Mouse (Mus musculus): ENCODE results near the gene Lhx1. TPM values are rescaled to one million over a fixed set of nuclear protein-coding genes. Genes with fewer than 3 reads are reported as not detected.

The Lhx1 gene
- polyA plus RNA-seq, 1 experiment: 0.40 TPM

- DNase-seq (ENCODE audit: extremely low spot score in 1 of 2, low spot score in 1 of 2): peak in 1 of 2 experiments; percentile 25
These were observed 27.4 kb downstream of the Lhx1 start for GRCm38 (mm10) chr11:84497944-84498343.

DNA sequence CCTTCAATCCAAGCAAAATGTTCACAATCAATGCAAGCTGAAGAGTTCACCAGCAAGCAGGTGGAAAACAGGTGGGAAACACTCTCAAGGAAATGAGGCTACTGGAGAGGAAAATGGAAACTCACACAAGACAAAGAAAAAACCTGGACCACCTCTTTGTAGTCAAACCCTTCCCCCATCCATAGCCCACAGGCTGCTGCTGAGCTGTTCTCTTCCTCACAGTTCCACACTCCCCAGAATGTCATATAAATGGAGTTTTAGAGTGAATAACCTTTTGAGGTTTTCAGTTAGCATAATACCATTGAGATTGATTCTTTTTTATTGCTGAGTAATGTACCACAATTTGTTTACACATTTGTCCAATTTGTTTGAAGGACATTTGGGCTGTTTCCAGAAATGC is 28.4 kb downstream of the Lhx1 start:
- no peak for DNase-seq (ENCODE audit: extremely low spot score in 1 of 2, low spot score in 1 of 2)

- DNase-seq (ENCODE audit: extremely low spot score in 1 of 2, low spot score in 1 of 2): no peak
These were observed 29.6 kb downstream of the Lhx1 start for GRCm38 (mm10) chr11:84495774-84496173.

DNA sequence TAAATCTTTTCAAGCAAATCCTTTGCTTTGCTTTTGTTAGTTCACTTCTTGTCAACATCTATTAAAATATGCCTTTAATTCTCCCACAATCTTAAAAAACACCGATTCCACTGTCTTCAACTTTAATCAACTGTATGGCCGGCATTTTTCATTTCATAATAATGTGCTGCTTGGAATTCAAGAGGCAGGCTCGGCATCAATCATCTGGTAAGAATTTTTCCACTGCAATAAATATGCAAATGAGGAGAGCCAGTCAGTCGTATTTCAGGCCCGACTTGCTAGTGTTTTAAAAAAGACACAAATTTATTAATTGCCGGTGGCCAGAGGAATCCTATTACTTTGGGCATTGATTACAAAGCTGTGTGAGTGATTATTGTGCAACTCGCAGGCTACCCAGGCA is 43.7 kb downstream of the Lhx1 start:
- DNase-seq (ENCODE audit: extremely low spot score in 1 of 2, low spot score in 1 of 2): no peak

DNA sequence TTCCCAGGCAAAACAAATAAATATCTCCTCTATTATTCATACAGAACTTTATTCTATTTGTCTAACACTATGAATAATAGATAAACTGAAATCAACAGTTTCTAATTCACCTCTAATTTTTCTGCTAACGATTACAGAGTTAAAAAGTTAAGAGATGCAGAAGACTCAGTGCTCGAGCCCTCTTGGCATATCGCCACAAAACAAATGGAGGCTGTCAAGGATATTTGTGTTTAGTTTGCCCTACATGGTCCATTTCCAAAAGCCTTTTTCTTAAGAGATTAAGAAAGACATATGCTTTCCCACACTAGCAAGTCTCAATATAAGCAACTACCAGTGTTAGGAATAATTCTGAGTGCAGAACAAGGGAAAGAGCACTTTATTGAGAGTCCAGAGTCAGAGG is 44.9 kb downstream of the Lhx1 start:
- no peak for DNase-seq (ENCODE audit: extremely low spot score in 1 of 2, low spot score in 1 of 2)

DNA sequence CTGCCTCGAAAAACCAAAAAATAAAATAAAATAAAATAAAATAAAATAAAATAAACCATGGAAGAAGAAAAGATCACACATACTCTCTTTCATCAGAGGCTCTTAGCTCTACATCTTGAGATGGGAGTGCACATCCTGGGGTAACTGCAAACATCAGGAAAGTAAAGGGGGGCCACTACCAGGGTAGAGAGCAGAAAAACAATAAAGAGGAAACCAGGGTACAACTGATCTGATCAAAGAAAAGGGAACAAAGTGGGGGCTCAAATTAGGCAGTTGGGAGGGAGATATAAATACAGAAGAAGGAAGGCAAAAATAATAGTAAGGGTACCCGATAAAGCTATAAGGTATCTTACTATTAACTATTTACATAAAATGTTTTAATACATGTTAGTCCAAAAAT is 48.7 kb downstream of the Lhx1 start:
- no peak for DNase-seq (ENCODE audit: extremely low spot score in 1 of 2, low spot score in 1 of 2)

- DNase-seq (ENCODE audit: extremely low spot score in 1 of 2, low spot score in 1 of 2): no peak
These were observed 49.3 kb downstream of the Lhx1 start for GRCm38 (mm10) chr11:84475991-84476390.

DNA sequence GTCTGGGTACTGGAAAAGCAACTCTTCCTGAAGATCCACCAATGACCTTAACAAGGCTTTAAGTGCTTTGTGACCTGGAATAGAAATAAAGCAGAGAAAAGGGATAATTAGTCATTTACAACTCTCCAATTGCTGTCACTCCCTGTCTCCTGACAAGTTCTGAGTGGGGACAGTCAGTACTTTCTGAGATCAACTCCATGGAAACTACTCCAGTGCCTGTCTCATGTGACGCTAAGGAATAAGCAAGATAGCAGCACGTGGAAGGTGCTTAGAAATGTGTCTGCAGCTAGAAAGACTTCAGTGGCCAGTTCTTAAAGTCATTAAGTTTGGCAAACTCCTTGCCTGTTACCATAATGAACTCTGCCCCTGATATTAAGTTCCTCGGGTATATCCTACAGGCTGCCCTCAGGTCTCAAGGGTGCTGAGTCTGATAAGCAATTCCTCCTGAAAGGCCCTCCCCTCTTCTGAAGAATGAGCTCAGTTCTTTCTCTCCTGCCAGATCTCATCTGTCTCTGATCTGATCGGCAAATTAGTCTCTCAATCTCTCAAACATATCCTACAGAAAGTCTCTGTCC is 52.2 kb downstream of the Lhx1 start:
- no peak for DNase-seq (ENCODE audit: extremely low spot score in 1 of 2, low spot score in 1 of 2)

Other genes with a start within 250 kb of the Lhx1 start
- 8.4 and 10.0 TPM in 2 replicates for gene Aatf, start 12.0 kb downstream of the Lhx1 start, polyA plus RNA-seq (2012; rRNA removed)

Measured in frontal cortex, adult 2 months (tissue).